Mouse (Mus musculus) midbrain, embryonic 14.5 days (tissue): Measurements from ENCODE around the gene Zfp428. TPM values are rescaled to one million over a fixed set of nuclear protein-coding genes. Genes with fewer than 3 reads are reported as not detected.
A peak's percentile ranks its signal among the peaks of the same experiment; 100 is the strongest.

ENCODE experiments used
- ATAC-seq: fragments of 200-750 bp; cut with Nextera tagmentation; 2 replicates; pipeline ENCODE4 v1.8.0; 2017; ENCODE audit warnings: moderate number of reproducible peaks, moderate library complexity; ENCODE audit not compliant: low FRiP score, low TSS enrichment
- DNase-seq: peaks from one replicate; pipeline ENCODE4 v3.0.0-alpha.2; 2015
- H3K27ac ChIP-seq: fragments of 300-500 bp; sonication (generic); replicated peaks from 2 replicates; pipeline ENCODE4 v1.5.1; 2014; ENCODE audit warnings: mild to moderate bottlenecking, low read depth, low read length, moderate library complexity
- H3K27me3 ChIP-seq: fragments of 300-500 bp; sonication (generic); 2 replicates; pipeline ENCODE4 v1.6.1; 2014; ENCODE audit warnings: low read length, control low read depth, mixed read lengths; ENCODE audit not compliant: control insufficient read depth, insufficient read depth
- H3K36me3 ChIP-seq: fragments of 300-500 bp; sonication (generic); 2 replicates; pipeline ENCODE4 v1.6.1; 2014; ENCODE audit warnings: low read length, control low read depth; ENCODE audit not compliant: control insufficient read depth, insufficient read depth
- H3K4me1 ChIP-seq: fragments of 300-500 bp; sonication (generic); 2 replicates; pipeline ENCODE4 v1.6.1; 2014; ENCODE audit warnings: mild to moderate bottlenecking, antibody characterized with exemption, low read length, control low read depth; ENCODE audit not compliant: control insufficient read depth, insufficient read depth
- H3K4me2 ChIP-seq: fragments of 300-500 bp; sonication (generic); 2 replicates; pipeline ENCODE4 v1.6.1; 2014; ENCODE audit warnings: mild to moderate bottlenecking, low read length, moderate library complexity
- H3K4me3 ChIP-seq: fragments of 300-500 bp; sonication (generic); replicated peaks from 2 replicates; pipeline ENCODE4 v1.5.1; 2014; ENCODE audit warnings: low read depth, low read length
- H3K9ac ChIP-seq: fragments of 300-500 bp; sonication (generic); replicated peaks from 2 replicates; pipeline ENCODE4 v1.6.1; 2014; ENCODE audit warnings: mild to moderate bottlenecking, low read length, moderate library complexity
- H3K9me3 ChIP-seq: fragments of 300-500 bp; sonication (generic); 2 replicates; pipeline ENCODE4 v1.6.1; 2016; ENCODE audit warnings: low read length, control low read depth, mixed read lengths; ENCODE audit not compliant: control insufficient read depth
- WGBS: fragments of 180-500 bp; shearing (Covaris S2); extraction: QIAGEN DNeasy Blood & Tissue Kit; methylation state at CpG from one replicate; pipeline ENCODE4 v1.1.7; 2014; 5-methylcytosine and 5-hydroxymethylcytosine counted together
- polyA plus RNA-seq: library from polyadenylated mRNA; unstranded; fragments of >200 nt; fragmentation: Nextera tagmentation; extraction: Ambion mirVana; gene quantifications from 2 replicates; pipeline ENCODE4 v1.2.1, GENCODE M21; 2014

Zfp428 gene
- polyA plus RNA-seq, 1 experiment from 2014 or later = 216 TPM

GRCm38 (mm10) chr7:24563837-24564206 lies 57.0 kb downstream of the Zfp428 start:
- Histone ChIP-seq H3K4me1 (no peaks in the 10 kb centered on the region), H3K27ac (no peak overlapping the region), H3K9ac (no peak overlapping the region), H3K27me3 (no peaks in the 10 kb centered on the region), H3K4me2 (no peak overlapping the region), H3K4me3 (no peak overlapping the region), H3K36me3 (peaks cover 59% of the 10 kb centered on the region), H3K9me3 (no peaks in the 10 kb centered on the region)
- DNase-seq = no peak
- no peak for ATAC-seq
- WGBS = 86% methylated on average over 4 of the region's 4 CpGs

DNA sequence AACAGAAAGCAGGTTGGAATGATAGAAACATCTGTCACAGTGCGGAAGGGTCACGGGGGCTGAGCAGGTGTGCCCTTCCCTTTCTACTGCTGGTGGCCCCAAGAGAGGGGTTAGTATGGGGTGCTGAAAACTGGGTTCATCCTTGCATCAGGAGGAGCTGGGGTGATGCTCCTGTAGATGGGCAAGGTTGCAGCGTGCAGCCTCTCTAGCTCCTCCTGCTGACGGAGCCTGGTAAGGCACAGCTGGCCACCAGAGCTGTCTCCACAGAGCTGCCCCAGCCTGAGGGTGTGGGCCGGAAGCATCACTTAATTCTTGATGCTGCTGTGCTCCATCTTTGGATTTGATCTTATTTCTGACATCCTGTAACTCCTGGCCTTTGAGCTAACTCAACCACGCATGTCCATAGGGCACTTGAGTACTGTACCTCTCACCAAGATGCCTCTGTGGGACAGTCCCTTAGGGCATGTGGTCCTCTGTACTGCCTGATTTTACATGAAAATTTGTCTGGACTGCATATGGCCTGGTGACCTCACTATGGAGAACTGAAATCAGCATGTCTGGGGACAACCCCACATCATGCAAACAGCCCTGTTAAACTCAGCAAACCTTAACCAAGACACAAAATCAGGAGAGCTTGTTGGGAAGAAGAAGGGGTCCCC lies 57.9 kb downstream of the Zfp428 start:
- no peak overlapping the region for H3K4me2 ChIP-seq
- peak; percentile 55; the same call in 1 of the 2 replicates for ATAC-seq
- H3K36me3 ChIP-seq = peaks cover 58% of the 10 kb centered on the region
- H3K27me3 ChIP-seq = no peaks in the 10 kb centered on the region
- no peak overlapping the region for H3K4me3 ChIP-seq
- H3K9ac ChIP-seq = no peak overlapping the region
- DNase-seq = peak; percentile 76
- no peaks in the 10 kb centered on the region for H3K4me1 ChIP-seq
- no peak overlapping the region for H3K27ac ChIP-seq
- no peaks in the 10 kb centered on the region for H3K9me3 ChIP-seq
- WGBS = 56% methylated on average over 6 of the region's 6 CpGs

Other genes with a start within 250 kb of the Zfp428 start
- gene Zfp93, start 236.6 kb upstream of the Zfp428 start, polyA plus RNA-seq = 5.9 and 8.7 TPM in 2 replicates
- 34.2 and 34.3 TPM in 2 replicates for gene Zfp61, start 205.8 kb upstream of the Zfp428 start, polyA plus RNA-seq
- gene Zfp94, start 190.3 kb upstream of the Zfp428 start, polyA plus RNA-seq = 18.9 and 19.2 TPM in 2 replicates
- gene Tescl, start 173.1 kb upstream of the Zfp428 start, polyA plus RNA-seq = not detected in 2 replicates
- gene Lypd5, start 157.8 kb upstream of the Zfp428 start, polyA plus RNA-seq = not detected in 2 replicates
- 0.43 and 0.45 TPM in 2 replicates for gene Kcnn4, start 136.7 kb upstream of the Zfp428 start, polyA plus RNA-seq
- 32.9 and 33.3 TPM in 2 replicates for gene Smg9, start 107.4 kb upstream of the Zfp428 start, polyA plus RNA-seq
- gene Irgc1, start 54.7 kb upstream of the Zfp428 start, polyA plus RNA-seq = not detected in 2 replicates
- 1.1 and 2.6 TPM in 2 replicates for gene Plaur, start 44.5 kb upstream of the Zfp428 start, polyA plus RNA-seq
- gene Cadm4, start 25.0 kb upstream of the Zfp428 start, polyA plus RNA-seq = 26.2 and 63.4 TPM in 2 replicates
- gene AC161166.1, start 5.4 kb downstream of the Zfp428 start, polyA plus RNA-seq = 0.93 and 1.8 TPM in 2 replicates
- gene Irgq, start 23.7 kb downstream of the Zfp428 start, polyA plus RNA-seq = 24.6 and 30.3 TPM in 2 replicates
- not detected in 2 replicates for gene Pinlyp, start 39.1 kb downstream of the Zfp428 start, polyA plus RNA-seq
- gene Xrcc1, start 39.3 kb downstream of the Zfp428 start, polyA plus RNA-seq = 55.0 and 55.8 TPM in 2 replicates
- 18.5 and 24.2 TPM in 2 replicates for gene Ethe1, start 80.5 kb downstream of the Zfp428 start, polyA plus RNA-seq
- gene Zfp575, start 80.6 kb downstream of the Zfp428 start, polyA plus RNA-seq = 9.2 and 12.1 TPM in 2 replicates
- gene Phldb3, start 103.8 kb downstream of the Zfp428 start, polyA plus RNA-seq = not detected in 2 replicates
- gene Lypd3, start 129.5 kb downstream of the Zfp428 start, polyA plus RNA-seq = 0.13 and 0.26 TPM in 2 replicates
- not detected in 2 replicates for gene Tex101, start 169.7 kb downstream of the Zfp428 start, polyA plus RNA-seq
- gene BC049730, start 202.2 kb downstream of the Zfp428 start, polyA plus RNA-seq = not detected in 2 replicates
- gene Gm4763, start 219.9 kb downstream of the Zfp428 start, polyA plus RNA-seq = not detected in 2 replicates